Mouse (Mus musculus): ENCODE results near the gene Tkt. TPM values are rescaled to one million over a fixed set of nuclear protein-coding genes. Genes with fewer than 3 reads are reported as not detected.
"Not testable (repeated sequence)": the region's sequence is repeated elsewhere in the genome, so short reads cannot be mapped to it uniquely, and the experiment has no call there.

The Tkt gene
- polyA plus RNA-seq, 1 experiment = 794 TPM

DNA sequence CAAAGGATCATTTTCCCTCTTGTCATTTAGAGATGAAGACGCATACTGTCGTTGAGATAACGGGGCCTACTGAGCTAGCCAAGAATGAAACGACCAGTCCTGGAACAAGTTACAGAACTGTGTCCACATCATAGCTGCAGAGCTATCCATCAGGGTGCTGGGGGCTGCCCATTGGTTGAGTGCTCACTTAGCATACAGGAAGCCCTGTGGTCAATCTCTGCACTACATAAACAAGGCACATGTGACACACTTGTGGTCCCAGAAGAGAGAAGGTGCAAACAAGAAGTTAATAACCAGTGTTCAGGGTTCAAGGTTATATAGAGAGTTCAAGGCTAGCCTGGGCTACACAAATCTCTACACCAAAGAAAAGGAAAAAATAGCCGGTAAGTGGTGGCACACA is 16.7 kb upstream of the Tkt start:
- Histone ChIP-seq H3K36me3 (ENCODE audit: control insufficient read depth, insufficient read depth, low read length, poor library complexity, severe bottlenecking) (no peaks in the 10 kb centered on the region), H3K4me3 (ENCODE audit: low read depth, low read length) (peak overlapping the region; percentile 8; the same call in 1 of the 2 replicates), H3K27me3 (ENCODE audit: control insufficient read depth, insufficient read depth, low read length, poor library complexity, severe bottlenecking) (no peaks in the 10 kb centered on the region), H3K9ac (ENCODE audit: low read depth, poor library complexity, severe bottlenecking) (no peak overlapping the region), H3K9me3 (replicated peaks; ENCODE audit: control insufficient read depth, insufficient read depth, low read length, poor library complexity, severe bottlenecking) (no peaks in the 10 kb centered on the region), H3K4me1 (ENCODE audit: control insufficient read depth, insufficient read depth, low read length) (peaks cover 3% of the 10 kb centered on the region), H3K27ac (ENCODE audit: insufficient read depth, low read length) (peak overlapping the region; percentile 85; the same call in 1 of the 2 replicates)
- TF ChIP-seq EP300 (IDR thresholded peaks at IDR 0.05; ENCODE audit: insufficient read depth, low read depth, low read length) (no peak), CTCF (IDR thresholded peaks at IDR 0.05; ENCODE audit: low read depth, low read length) (no peak), POLR2A (IDR thresholded peaks at IDR 0.05; ENCODE audit: insufficient read depth, low read length) (no peak)

DNA sequence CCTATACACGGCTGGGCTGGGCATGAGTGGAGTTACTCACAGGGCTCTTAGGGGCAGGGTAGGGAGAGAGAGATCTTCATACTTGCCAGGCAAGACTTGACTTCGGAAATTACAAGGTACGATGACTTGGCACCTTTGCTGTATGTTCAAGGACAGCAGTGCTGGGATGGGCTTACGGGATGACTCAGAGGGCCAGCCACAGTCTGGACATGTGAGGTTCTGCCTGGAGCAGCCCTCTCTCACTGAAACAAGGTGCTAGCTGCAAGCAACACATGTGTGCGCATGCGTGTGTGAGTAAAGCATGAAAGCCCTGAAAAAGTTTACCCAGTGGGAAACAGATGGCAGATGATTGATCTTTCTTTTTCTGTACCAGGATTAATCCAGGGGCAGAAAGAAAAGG is 16.3 kb upstream of the Tkt start:
- H3K9me3 ChIP-seq (replicated peaks; ENCODE audit: control insufficient read depth, insufficient read depth, low read length, poor library complexity, severe bottlenecking) = no peaks in the 10 kb centered on the region
- no peaks in the 10 kb centered on the region for H3K36me3 ChIP-seq (ENCODE audit: control insufficient read depth, insufficient read depth, low read length, poor library complexity, severe bottlenecking)
- TF ChIP-seq CTCF (IDR thresholded peaks at IDR 0.05; ENCODE audit: low read depth, low read length) (no peak), POLR2A (IDR thresholded peaks at IDR 0.05; ENCODE audit: insufficient read depth, low read length) (no peak), EP300 (IDR thresholded peaks at IDR 0.05; ENCODE audit: insufficient read depth, low read depth, low read length) (no peak)
- no peaks in the 10 kb centered on the region for H3K27me3 ChIP-seq (ENCODE audit: control insufficient read depth, insufficient read depth, low read length, poor library complexity, severe bottlenecking)
- H3K4me1 ChIP-seq (ENCODE audit: control insufficient read depth, insufficient read depth, low read length) = peaks cover 3% of the 10 kb centered on the region
- H3K4me3 ChIP-seq (ENCODE audit: low read depth, low read length) = peak overlapping the region; percentile 8
- no peak overlapping the region for H3K9ac ChIP-seq (ENCODE audit: low read depth, poor library complexity, severe bottlenecking)
- no peak overlapping the region for H3K27ac ChIP-seq (ENCODE audit: insufficient read depth, low read length)

GRCm38 (mm10) chr14:30533780-30534450 is 14.2 kb upstream of the Tkt start:
- TF ChIP-seq CTCF (IDR thresholded peaks at IDR 0.05; ENCODE audit: low read depth, low read length) (no peak), POLR2A (IDR thresholded peaks at IDR 0.05; ENCODE audit: insufficient read depth, low read length) (no peak), EP300 (IDR thresholded peaks at IDR 0.05; ENCODE audit: insufficient read depth, low read depth, low read length) (no peak)
- Histone ChIP-seq H3K27me3 (ENCODE audit: control insufficient read depth, insufficient read depth, low read length, poor library complexity, severe bottlenecking) (no peaks in the 10 kb centered on the region), H3K27ac (ENCODE audit: insufficient read depth, low read length) (no peak overlapping the region), H3K36me3 (ENCODE audit: control insufficient read depth, insufficient read depth, low read length, poor library complexity, severe bottlenecking) (no peaks in the 10 kb centered on the region), H3K9ac (ENCODE audit: low read depth, poor library complexity, severe bottlenecking) (no peak overlapping the region), H3K9me3 (replicated peaks; ENCODE audit: control insufficient read depth, insufficient read depth, low read length, poor library complexity, severe bottlenecking) (no peaks in the 10 kb centered on the region), H3K4me1 (ENCODE audit: control insufficient read depth, insufficient read depth, low read length) (peaks cover 2% of the 10 kb centered on the region), H3K4me3 (ENCODE audit: low read depth, low read length) (no peak overlapping the region)

GRCm38 (mm10) chr14:30541541-30541940 is 6.6 kb upstream of the Tkt start:
- H3K4me1 ChIP-seq (ENCODE audit: control insufficient read depth, insufficient read depth, low read length) = no peaks in the 10 kb centered on the region

DNA sequence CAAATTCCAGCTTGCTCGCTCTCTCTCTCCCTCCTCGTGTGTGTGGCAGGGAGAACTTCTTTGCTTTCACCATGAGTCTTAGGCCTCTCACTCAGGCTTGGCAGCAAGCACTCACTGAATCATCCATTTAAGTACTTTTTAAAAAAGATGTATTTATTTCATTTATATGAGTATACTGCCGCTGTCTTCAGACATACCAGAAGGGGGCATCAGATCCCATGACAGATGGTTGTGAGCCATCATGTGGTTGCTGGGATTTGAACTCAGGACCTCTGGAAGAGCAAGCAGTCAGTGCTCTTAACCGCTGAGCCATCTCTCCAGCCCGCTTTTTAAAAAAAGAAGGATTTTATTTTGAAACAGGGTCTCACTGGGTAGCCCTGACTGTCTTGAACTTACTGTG is 4.8 kb upstream of the Tkt start:
- H3K36me3 ChIP-seq (ENCODE audit: control insufficient read depth, insufficient read depth, low read length, poor library complexity, severe bottlenecking); H3K9ac ChIP-seq (ENCODE audit: low read depth, poor library complexity, severe bottlenecking); H3K27me3 ChIP-seq (ENCODE audit: control insufficient read depth, insufficient read depth, low read length, poor library complexity, severe bottlenecking): not testable (repeated sequence)

More at GRCm38 (mm10) chr14:30541541-30541940, 6.6 kb upstream of the Tkt start:
- H3K36me3 ChIP-seq (ENCODE audit: control insufficient read depth, insufficient read depth, low read length, poor library complexity, severe bottlenecking) = no peaks in the 10 kb centered on the region
- no peaks in the 10 kb centered on the region for H3K27me3 ChIP-seq (ENCODE audit: control insufficient read depth, insufficient read depth, low read length, poor library complexity, severe bottlenecking)
- no peak overlapping the region for H3K27ac ChIP-seq (ENCODE audit: insufficient read depth, low read length)
- TF ChIP-seq EP300 (IDR thresholded peaks at IDR 0.05; ENCODE audit: insufficient read depth, low read depth, low read length) = no peak
- TF ChIP-seq POLR2A (IDR thresholded peaks at IDR 0.05; ENCODE audit: insufficient read depth, low read length) = no peak
- TF ChIP-seq CTCF (IDR thresholded peaks at IDR 0.05; ENCODE audit: low read depth, low read length) = no peak
- no peak overlapping the region for H3K4me3 ChIP-seq (ENCODE audit: low read depth, low read length)
- H3K9me3 ChIP-seq (replicated peaks; ENCODE audit: control insufficient read depth, insufficient read depth, low read length, poor library complexity, severe bottlenecking) = no peaks in the 10 kb centered on the region
- H3K9ac ChIP-seq (ENCODE audit: low read depth, poor library complexity, severe bottlenecking) = no peak overlapping the region

DNA sequence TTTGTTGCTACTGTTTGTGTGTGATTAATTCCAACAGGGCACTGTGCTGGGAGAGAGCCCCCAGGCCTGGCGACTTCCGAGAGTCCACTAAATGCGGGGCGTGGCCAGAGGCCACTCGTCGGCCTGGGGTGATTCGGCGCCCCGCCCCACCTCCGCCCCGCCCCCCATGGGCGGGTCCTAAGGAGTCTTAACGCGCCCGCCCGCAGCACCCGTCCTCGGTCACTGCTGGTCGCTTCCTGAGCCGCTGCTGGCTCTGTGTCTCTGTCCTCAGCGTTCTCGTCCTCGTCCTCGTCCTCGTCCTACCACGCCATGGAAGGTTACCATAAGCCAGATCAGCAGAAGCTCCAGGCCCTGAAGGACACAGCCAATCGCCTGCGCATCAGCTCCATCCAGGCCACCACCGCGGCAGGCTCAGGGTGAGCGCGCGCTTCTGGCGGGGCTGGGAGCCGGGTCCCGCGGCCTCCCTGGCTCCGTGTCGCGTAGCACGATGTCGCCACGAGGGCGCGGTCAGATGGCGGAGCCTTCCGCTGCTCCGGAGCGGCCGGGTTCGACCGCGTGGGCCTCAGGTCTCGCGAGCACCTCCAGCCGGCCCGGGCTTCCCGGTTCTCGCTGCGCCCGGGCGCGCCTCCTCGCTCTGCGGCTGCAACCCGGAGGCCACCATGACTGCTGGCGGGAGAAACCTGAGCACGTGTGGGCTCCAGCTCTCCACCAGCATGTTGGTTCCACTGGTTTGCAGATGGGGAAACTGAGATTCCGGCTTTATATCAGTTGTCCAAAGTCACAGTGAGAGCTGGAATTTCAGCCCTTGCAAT is 1.0 kb downstream of the Tkt start:
- no peak for TF ChIP-seq EP300 (IDR thresholded peaks at IDR 0.05; ENCODE audit: insufficient read depth, low read depth, low read length)
- TF ChIP-seq POLR2A (IDR thresholded peaks at IDR 0.05; ENCODE audit: insufficient read depth, low read length) = peak; percentile 98
- Histone ChIP-seq H3K4me1 (ENCODE audit: control insufficient read depth, insufficient read depth, low read length) (peaks cover 1% of the 10 kb centered on the region), H3K27me3 (ENCODE audit: control insufficient read depth, insufficient read depth, low read length, poor library complexity, severe bottlenecking) (no peaks in the 10 kb centered on the region), H3K4me3 (ENCODE audit: low read depth, low read length) (peak overlapping the region; percentile 86), H3K9ac (ENCODE audit: low read depth, poor library complexity, severe bottlenecking) (peak overlapping the region; percentile 89), H3K9me3 (replicated peaks; ENCODE audit: control insufficient read depth, insufficient read depth, low read length, poor library complexity, severe bottlenecking) (no peaks in the 10 kb centered on the region), H3K27ac (ENCODE audit: insufficient read depth, low read length) (peak overlapping the region; percentile 23; the same call in 1 of the 2 replicates), H3K36me3 (ENCODE audit: control insufficient read depth, insufficient read depth, low read length, poor library complexity, severe bottlenecking) (peaks cover 10% of the 10 kb centered on the region)

More for the DNA sequence above, 4.8 kb upstream of the Tkt start:
- not testable (repeated sequence) for H3K4me3 ChIP-seq (ENCODE audit: low read depth, low read length); H3K4me1 ChIP-seq (ENCODE audit: control insufficient read depth, insufficient read depth, low read length); H3K27ac ChIP-seq (ENCODE audit: insufficient read depth, low read length); H3K9me3 ChIP-seq (replicated peaks; ENCODE audit: control insufficient read depth, insufficient read depth, low read length, poor library complexity, severe bottlenecking)
